Mouse (Mus musculus): Measurements from ENCODE around the gene Cdc42se1.

DNA sequence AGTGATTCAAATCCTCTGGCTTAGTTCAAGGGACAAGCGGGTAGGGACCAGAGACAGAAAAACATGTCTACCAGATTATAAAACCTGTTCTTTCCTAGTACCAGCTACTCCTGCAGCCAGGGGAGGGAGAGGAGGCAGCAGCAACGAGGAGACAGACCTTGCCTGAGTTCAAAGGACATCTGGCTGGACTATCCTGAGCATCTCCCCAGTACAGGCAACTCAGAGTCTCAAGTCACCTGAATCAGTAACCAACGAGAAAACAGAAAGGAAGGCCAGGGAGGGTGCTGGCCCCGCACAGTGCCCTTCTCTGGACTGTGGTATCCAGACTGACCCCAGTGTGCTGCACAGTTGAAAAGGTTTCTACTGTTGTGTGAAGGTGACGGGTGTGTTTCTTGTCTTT lies 28.4 kb downstream of the Cdc42se1 start:
- no peak for TF ChIP-seq POLR2A (IDR thresholded peaks at IDR 0.05; ENCODE audit: low read depth, low read length)
- no peak for TF ChIP-seq CTCF (IDR thresholded peaks at IDR 0.05; ENCODE audit: extremely low read depth, insufficient read length, insufficient replicate concordance, low read depth, low read length)

Measured in small intestine, adult 2 months (tissue).